Mouse (Mus musculus): ENCODE results near the gene Spaca3. TPM values are rescaled to one million over a fixed set of nuclear protein-coding genes. Genes with fewer than 3 reads are reported as not detected.
A peak's percentile ranks its signal among the peaks of the same experiment; 100 is the strongest.

Gene Spaca3
- not detected in 2 replicates for polyA plus RNA-seq (2014; fragmentation: Nextera tagmentation; extraction: Ambion mirVana)

DNA sequence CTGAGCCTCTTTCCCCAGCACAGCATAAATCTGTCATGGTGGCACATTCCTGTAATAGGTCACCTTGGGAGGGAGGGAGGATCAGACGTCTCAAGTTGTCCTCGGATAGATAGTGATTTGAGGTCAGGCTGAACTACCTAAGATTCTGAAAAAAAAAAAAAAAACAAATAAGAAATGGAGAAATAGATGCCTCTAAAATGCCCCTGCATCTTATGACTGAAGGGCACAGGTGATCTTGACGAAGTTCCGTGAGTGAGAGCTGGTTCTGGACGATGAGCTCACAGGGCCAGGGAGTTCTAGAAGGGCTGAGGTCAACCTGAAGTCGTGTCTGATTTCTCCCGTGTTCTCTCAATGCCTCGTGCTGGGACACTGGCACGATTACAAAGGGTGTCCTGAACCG lies at the start of gene Spaca3:
Spaca3 (plus strand) TSS at position 301 of the 400 bp plus-strand sequence.
- H3K27ac ChIP-seq (ENCODE audit: low read depth, low read length) = no peak within 1 kb of the TSS
- ATAC-seq (ENCODE audit: low FRiP score) = no peak

GRCm38 (mm10) chr11:80808551-80809070 lies 49.6 kb upstream of the Spaca3 start:
- no peaks in the 10 kb centered on the region for H3K27me3 ChIP-seq (ENCODE audit: control insufficient read depth, insufficient read depth, low read length)
- WGBS = 73% methylated on average over 6 of the region's 6 CpGs
- H3K4me3 ChIP-seq (ENCODE audit: low read depth, low read length) = no peak overlapping the region
- peaks cover 7% of the 10 kb centered on the region for H3K4me1 ChIP-seq (replicated peaks; ENCODE audit: control insufficient read depth, insufficient read depth, low read length)
- no peaks in the 10 kb centered on the region for H3K36me3 ChIP-seq (ENCODE audit: control insufficient read depth, insufficient read depth, low read length)
- H3K27ac ChIP-seq (ENCODE audit: low read depth, low read length) = no peak overlapping the region
- ATAC-seq (ENCODE audit: low FRiP score) (no peak), DNase-seq (ENCODE audit: low spot score) (no peak)
- H3K9ac ChIP-seq (ENCODE audit: low read depth, low read length) = no peak overlapping the region
- no peaks in the 10 kb centered on the region for H3K9me3 ChIP-seq (ENCODE audit: control insufficient read depth, low read length)
- no peak overlapping the region for H3K4me2 ChIP-seq (replicated peaks; ENCODE audit: low read depth, low read length)

More for the DNA sequence above, at the start of gene Spaca3:
- H3K9me3 ChIP-seq (ENCODE audit: control insufficient read depth, low read length) = no peaks in the 10 kb centered on the region
- WGBS = 72% methylated on average over 10 of the region's 10 CpGs
- no peaks in the 10 kb centered on the region for H3K27me3 ChIP-seq (ENCODE audit: control insufficient read depth, insufficient read depth, low read length)
- H3K4me2 ChIP-seq (replicated peaks; ENCODE audit: low read depth, low read length) = no peak within 1 kb of the TSS
- DNase-seq (ENCODE audit: low spot score) = no peak
- no peaks in the 10 kb centered on the region for H3K4me1 ChIP-seq (replicated peaks; ENCODE audit: control insufficient read depth, insufficient read depth, low read length)
- no peak within 1 kb of the TSS for H3K9ac ChIP-seq (ENCODE audit: low read depth, low read length)
- H3K4me3 ChIP-seq (ENCODE audit: low read depth, low read length) = no peak within 1 kb of the TSS
- H3K36me3 ChIP-seq (ENCODE audit: control insufficient read depth, insufficient read depth, low read length) = no peaks in the 10 kb centered on the region

DNA sequence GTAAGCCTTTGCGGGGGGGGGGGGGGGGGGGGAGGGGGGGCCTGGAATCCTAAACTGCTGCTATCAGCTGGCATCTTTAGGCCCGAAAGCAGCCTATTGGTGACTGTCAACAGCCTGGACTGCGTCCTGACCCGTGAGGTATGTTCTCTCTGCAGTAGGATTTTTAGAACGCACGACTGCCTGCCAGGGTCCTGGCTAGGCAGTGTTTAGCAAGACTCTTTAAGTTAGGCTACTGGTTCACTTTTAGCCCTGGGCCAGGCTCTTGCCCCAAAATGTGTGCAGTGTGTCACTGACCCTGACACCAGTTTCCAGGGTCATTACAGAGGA lies 48.5 kb upstream of the Spaca3 start:
- peak overlapping the region; percentile 91 for H3K4me2 ChIP-seq (replicated peaks; ENCODE audit: low read depth, low read length)
- no peak for DNase-seq (ENCODE audit: low spot score)
- H3K4me3 ChIP-seq (ENCODE audit: low read depth, low read length) = peak overlapping the region; percentile 66
- no peak overlapping the region; the same call in 1 of the 2 replicates for H3K27ac ChIP-seq (ENCODE audit: low read depth, low read length)
- ATAC-seq (ENCODE audit: low FRiP score) = peak; percentile 57
- 49% methylated on average over 5 of the region's 6 CpGs for WGBS
- 0 out of 2 replicates have a peak, but pooled peaks cover 5% of the 10 kb centered on the region for H3K36me3 ChIP-seq (ENCODE audit: control insufficient read depth, insufficient read depth, low read length)
- no peaks in the 10 kb centered on the region for H3K27me3 ChIP-seq (ENCODE audit: control insufficient read depth, insufficient read depth, low read length)
- H3K9ac ChIP-seq (ENCODE audit: low read depth, low read length) = peak overlapping the region; percentile 93
- peaks cover 7% of the 10 kb centered on the region for H3K4me1 ChIP-seq (replicated peaks; ENCODE audit: control insufficient read depth, insufficient read depth, low read length)
- H3K9me3 ChIP-seq (ENCODE audit: control insufficient read depth, low read length) = no peaks in the 10 kb centered on the region

- Histone ChIP-seq H3K9ac (ENCODE audit: low read depth, low read length) (peak within 1 kb of the TSS; percentile 93), H3K4me2 (replicated peaks; ENCODE audit: low read depth, low read length) (peak within 1 kb of the TSS; percentile 91), H3K4me3 (ENCODE audit: low read depth, low read length) (peak within 1 kb of the TSS; percentile 66), H3K4me1 (replicated peaks; ENCODE audit: control insufficient read depth, insufficient read depth, low read length) (peaks cover 7% of the 10 kb centered on the region), H3K27me3 (ENCODE audit: control insufficient read depth, insufficient read depth, low read length) (no peaks in the 10 kb centered on the region), H3K9me3 (ENCODE audit: control insufficient read depth, low read length) (no peaks in the 10 kb centered on the region), H3K27ac (ENCODE audit: low read depth, low read length) (peak within 1 kb of the TSS; percentile 81), H3K36me3 (ENCODE audit: control insufficient read depth, insufficient read depth, low read length) (peaks cover 5% of the 10 kb centered on the region; the same call in 1 of the 2 replicates)
- peak; percentile 69 for DNase-seq (ENCODE audit: low spot score)
- ATAC-seq (ENCODE audit: low FRiP score) = peak; percentile 78
- WGBS = 1% methylated on average over 42 of the region's 54 CpGs
Observed at GRCm38 (mm10) chr11:80809993-80810821, 48.0 kb upstream of the Spaca3 start, which contains the start of gene Tmem98. Tmem98 (plus strand) TSS chr11:80810175.

- Histone ChIP-seq H3K9me3 (ENCODE audit: control insufficient read depth, low read length) (no peaks in the 10 kb centered on the region), H3K4me2 (replicated peaks; ENCODE audit: low read depth, low read length) (peak overlapping the region; percentile 91), H3K9ac (ENCODE audit: low read depth, low read length) (peak overlapping the region; percentile 93), H3K4me1 (replicated peaks; ENCODE audit: control insufficient read depth, insufficient read depth, low read length) (peaks cover 7% of the 10 kb centered on the region), H3K36me3 (ENCODE audit: control insufficient read depth, insufficient read depth, low read length) (peaks cover 8% of the 10 kb centered on the region; the same call in 1 of the 2 replicates), H3K27ac (ENCODE audit: low read depth, low read length) (no peak overlapping the region; the same call in 1 of the 2 replicates), H3K27me3 (ENCODE audit: control insufficient read depth, insufficient read depth, low read length) (no peaks in the 10 kb centered on the region), H3K4me3 (ENCODE audit: low read depth, low read length) (peak overlapping the region; percentile 66)
- ATAC-seq (ENCODE audit: low FRiP score) (no peak), DNase-seq (ENCODE audit: low spot score) (peak; percentile 38)
- 25% methylated on average over 5 of the region's 5 CpGs for WGBS
Observed at GRCm38 (mm10) chr11:80811156-80811555, 47.0 kb upstream of the Spaca3 start.

DNA sequence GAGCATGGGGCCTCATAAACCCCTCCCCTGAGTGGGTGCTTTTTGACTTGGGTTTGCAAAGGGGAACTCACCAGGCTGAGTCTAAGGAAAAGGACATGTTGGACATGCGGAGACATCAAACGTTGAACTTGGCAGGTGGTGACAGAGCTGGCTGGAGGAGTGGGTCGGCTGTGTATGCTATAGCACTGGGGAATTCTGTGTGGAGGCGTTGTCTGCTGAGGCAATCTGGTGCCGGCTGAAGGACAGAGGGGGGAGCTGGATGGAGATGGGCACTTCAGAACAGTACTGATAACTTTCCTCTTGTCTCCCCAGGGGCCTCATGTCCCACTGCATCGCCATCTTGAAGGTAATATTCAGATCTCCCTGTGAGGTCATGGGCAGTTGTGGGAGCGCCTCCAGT lies 42.8 kb upstream of the Spaca3 start:
- 87% methylated on average over 7 of the region's 7 CpGs for WGBS
- no peak overlapping the region for H3K4me3 ChIP-seq (ENCODE audit: low read depth, low read length)

DNA sequence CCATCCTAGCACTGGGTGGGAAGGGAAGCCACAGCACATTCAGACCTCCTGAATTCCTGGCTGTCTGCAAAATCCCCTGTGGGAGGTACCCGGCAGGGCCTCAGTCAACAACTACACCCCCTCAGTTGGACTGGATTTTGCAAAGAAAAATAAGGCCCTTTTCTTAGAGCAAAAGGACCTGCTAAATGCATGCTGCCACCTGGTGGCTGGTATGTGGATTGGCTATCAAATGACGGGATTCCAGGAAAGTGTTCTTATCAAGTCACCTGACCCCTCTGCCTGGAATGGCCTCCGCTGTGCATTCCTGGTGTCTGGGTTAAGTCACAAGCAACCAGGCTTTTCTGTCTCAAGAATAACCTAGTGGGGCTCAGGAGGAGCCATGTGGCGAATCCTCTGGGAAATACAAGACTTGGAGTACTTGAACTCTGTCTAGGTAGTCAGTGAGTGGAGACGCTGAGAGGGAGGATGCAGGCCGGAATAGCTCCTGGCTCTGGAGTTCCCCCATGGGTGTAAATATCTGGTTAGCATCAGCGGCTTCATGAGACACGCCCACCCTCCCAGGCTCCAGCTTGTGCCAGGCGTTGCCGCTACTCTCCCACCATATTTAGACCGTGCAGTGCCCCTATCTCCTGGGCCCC lies 40.0 kb upstream of the Spaca3 start:
- Histone ChIP-seq H3K4me2 (replicated peaks; ENCODE audit: low read depth, low read length) (no peak overlapping the region), H3K9ac (ENCODE audit: low read depth, low read length) (no peak overlapping the region), H3K4me3 (ENCODE audit: low read depth, low read length) (no peak overlapping the region), H3K27me3 (ENCODE audit: control insufficient read depth, insufficient read depth, low read length) (no peaks in the 10 kb centered on the region), H3K4me1 (replicated peaks; ENCODE audit: control insufficient read depth, insufficient read depth, low read length) (no peaks in the 10 kb centered on the region), H3K27ac (ENCODE audit: low read depth, low read length) (0 out of 2 replicates have a peak overlapping the region, but pooled peaks have one; percentile 19), H3K36me3 (ENCODE audit: control insufficient read depth, insufficient read depth, low read length) (peaks cover 10% of the 10 kb centered on the region; the same call in 1 of the 2 replicates), H3K9me3 (ENCODE audit: control insufficient read depth, low read length) (no peaks in the 10 kb centered on the region)
- peak; percentile 27; the same call in 1 of the 2 replicates for ATAC-seq (ENCODE audit: low FRiP score)
- DNase-seq (ENCODE audit: low spot score) = peak; percentile 84
- 37% methylated on average over 11 of the region's 11 CpGs for WGBS

More for the DNA sequence above, 42.8 kb upstream of the Spaca3 start:
- Histone ChIP-seq H3K9me3 (ENCODE audit: control insufficient read depth, low read length) (no peaks in the 10 kb centered on the region), H3K4me2 (replicated peaks; ENCODE audit: low read depth, low read length) (no peak overlapping the region), H3K4me1 (replicated peaks; ENCODE audit: control insufficient read depth, insufficient read depth, low read length) (peaks cover 4% of the 10 kb centered on the region; the same call in 1 of the 2 replicates), H3K36me3 (ENCODE audit: control insufficient read depth, insufficient read depth, low read length) (peaks cover 8% of the 10 kb centered on the region; the same call in 1 of the 2 replicates), H3K27me3 (ENCODE audit: control insufficient read depth, insufficient read depth, low read length) (no peaks in the 10 kb centered on the region), H3K9ac (ENCODE audit: low read depth, low read length) (no peak overlapping the region), H3K27ac (ENCODE audit: low read depth, low read length) (no peak overlapping the region)
- no peak for DNase-seq (ENCODE audit: low spot score)
- no peak for ATAC-seq (ENCODE audit: low FRiP score)

- no peaks in the 10 kb centered on the region for H3K4me1 ChIP-seq (replicated peaks; ENCODE audit: control insufficient read depth, insufficient read depth, low read length)
- H3K27me3 ChIP-seq (ENCODE audit: control insufficient read depth, insufficient read depth, low read length) = no peaks in the 10 kb centered on the region
- ATAC-seq (ENCODE audit: low FRiP score) = no peak
- no peaks in the 10 kb centered on the region for H3K9me3 ChIP-seq (ENCODE audit: control insufficient read depth, low read length)
- no peak overlapping the region for H3K9ac ChIP-seq (ENCODE audit: low read depth, low read length)
- H3K4me3 ChIP-seq (ENCODE audit: low read depth, low read length) = no peak overlapping the region
- H3K27ac ChIP-seq (ENCODE audit: low read depth, low read length) = no peak overlapping the region
- no peak for DNase-seq (ENCODE audit: low spot score)
- no peak overlapping the region for H3K4me2 ChIP-seq (replicated peaks; ENCODE audit: low read depth, low read length)
- H3K36me3 ChIP-seq (ENCODE audit: control insufficient read depth, insufficient read depth, low read length) = peaks cover 5% of the 10 kb centered on the region; the same call in 1 of the 2 replicates
- 91% methylated on average over 3 of the region's 3 CpGs for WGBS
Observed at GRCm38 (mm10) chr11:80820085-80820484, 38.1 kb upstream of the Spaca3 start.

Data from hindbrain, embryonic 11.5 days (tissue).